ENCODE assay signal across 9 mouse cellular contexts in the genomic region with DNA sequence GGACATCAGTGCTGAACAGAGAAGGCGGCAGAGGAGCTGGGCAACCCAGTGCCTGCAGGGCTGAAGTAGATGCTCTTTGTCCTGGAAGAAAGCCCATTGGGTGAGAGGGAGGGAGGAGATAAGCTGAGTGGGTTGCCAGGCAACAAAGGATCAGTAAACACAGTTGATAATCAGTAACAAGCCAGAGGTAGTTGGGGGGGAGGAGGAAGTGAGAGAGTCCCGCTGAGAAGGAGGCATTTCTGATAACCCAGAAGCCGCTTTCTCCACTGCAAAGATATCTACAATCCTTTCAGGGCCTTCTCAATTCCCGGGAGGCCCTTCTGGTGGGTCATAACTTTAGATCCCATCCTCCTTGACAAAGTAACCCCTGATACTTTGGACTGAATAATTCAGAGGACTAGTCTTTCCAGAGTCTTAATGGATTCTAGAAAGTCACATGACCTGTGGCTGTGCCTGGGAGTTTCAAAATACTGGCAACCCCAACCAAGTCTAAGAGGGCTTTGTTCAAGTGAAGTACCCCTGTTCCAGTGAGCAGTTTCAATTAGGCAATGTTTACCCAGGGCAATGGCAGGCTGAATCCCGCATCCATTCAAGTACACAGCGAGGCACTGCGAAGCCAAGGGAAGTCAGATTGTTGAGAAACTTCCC.
DNase-seq lines count a peak whose midpoint lies in the region; ATAC-seq and TF ChIP-seq lines count a peak whose summit lies in the region.
"Had no signal": no experiment of that assay in that cellular context is flagged by ENCODE, and none has a peak within 500 bp of the region (broad histone marks: within the 10 kb centered on the region; RNA-seq: fewer than 3 reads in every experiment).

No protein-coding gene starts in this region.

- 63% methylated on average over 7 of the region's 7 CpGs for WGBS in cerebellum, adult 2 months
- 2% methylated on average over 7 of the region's 7 CpGs for WGBS in forebrain, embryonic 12.5 days
- 10% methylated on average over 7 of the region's 7 CpGs for WGBS in hindbrain, embryonic 12.5 days
- 9% methylated on average over 7 of the region's 7 CpGs for WGBS in liver, embryonic 13.5 days (ENCODE audit: insufficient replicate concordance)

- H3K9ac ChIP-seq in forebrain, embryonic 12.5 days = no peak overlapping the region
- H3K9ac ChIP-seq in hindbrain, embryonic 12.5 days = no peak overlapping the region
- H3K9ac ChIP-seq in liver, embryonic 13.5 days = no peak overlapping the region
- H3K9ac ChIP-seq: limb, embryonic 12.5 days had no signal

- H3K27ac ChIP-seq in cerebellum, adult 2 months (ENCODE audit: insufficient read depth, low read length) = 0 out of 2 replicates have a peak overlapping the region, but pooled peaks have one; percentile 27
- H3K27ac ChIP-seq in forebrain, embryonic 12.5 days = peak overlapping the region; percentile 71
- peak overlapping the region; percentile 41; the same call in 1 of the 2 replicates for H3K27ac ChIP-seq in hindbrain, embryonic 12.5 days
- 0 out of 2 replicates have a peak overlapping the region, but pooled peaks have one; percentile 1 for H3K27ac ChIP-seq in liver, embryonic 13.5 days
- H3K27ac ChIP-seq: limb, embryonic 12.5 days had no signal

- 0 out of 2 replicates have a peak, but pooled peaks cover 4% of the 10 kb centered on the region for H3K36me3 ChIP-seq in forebrain, embryonic 12.5 days (replicated peaks)
- H3K36me3 ChIP-seq in hindbrain, embryonic 12.5 days = 0 out of 2 replicates have a peak, but pooled peaks cover under 1% of the 10 kb centered on the region
- H3K36me3 ChIP-seq in liver, embryonic 13.5 days = no peaks in the 10 kb centered on the region
- H3K36me3 ChIP-seq: limb, embryonic 12.5 days had no signal

- TF ChIP-seq POLR2A in cerebellum, adult 2 months (IDR thresholded peaks at IDR 0.05; ENCODE audit: borderline replicate concordance, insufficient read depth, low read length) = no peak

- no peak overlapping the region for H3K4me3 ChIP-seq in cerebellum, adult 2 months (replicated peaks; ENCODE audit: insufficient read depth, low read depth, low read length)
- no peak overlapping the region for H3K4me3 ChIP-seq in forebrain, embryonic 12.5 days (replicated peaks)
- H3K4me3 ChIP-seq in hindbrain, embryonic 12.5 days = no peak overlapping the region
- no peak overlapping the region for H3K4me3 ChIP-seq in liver, embryonic 13.5 days (replicated peaks)
- H3K4me3 ChIP-seq: limb, embryonic 12.5 days had no signal

- DNase-seq in cerebellum, adult 2 months = peak in 1 of 2 experiments; percentile 31
- DNase-seq in cerebellum, postnatal 36 days = no peak
- DNase-seq in ZHBTc4 (ENCODE audit: low read depth, low spot score) = peak; percentile 35
- DNase-seq in liver, embryonic 13.5 days = peak; percentile 79
- DNase-seq in monocyte, adult 2 months (ENCODE audit: low read depth in 1 of 2, low spot score in 2 of 2) = peak; percentile 18 to 20
- DNase-seq in yolk sac, embryonic 10.5 days (ENCODE audit: low spot score) = peak; percentile 75

- no peaks in the 10 kb centered on the region for H3K27me3 ChIP-seq in cerebellum, adult 2 months (ENCODE audit: control insufficient read depth, insufficient read depth, low read length)
- H3K27me3 ChIP-seq in forebrain, embryonic 12.5 days = no peaks in the 10 kb centered on the region
- H3K27me3 ChIP-seq in hindbrain, embryonic 12.5 days = no peaks in the 10 kb centered on the region
- no peaks in the 10 kb centered on the region for H3K27me3 ChIP-seq in liver, embryonic 13.5 days
- H3K27me3 ChIP-seq: limb, embryonic 12.5 days had no signal

- ATAC-seq in forebrain, embryonic 12.5 days (ENCODE audit: low FRiP score) = peak; percentile 96
- peak; percentile 95 for ATAC-seq in hindbrain, embryonic 12.5 days (ENCODE audit: low FRiP score)
- peak; percentile 91 for ATAC-seq in liver, embryonic 13.5 days (ENCODE audit: low read depth)

- H3K4me2 ChIP-seq in forebrain, embryonic 12.5 days = peak overlapping the region; percentile 41
- peak overlapping the region; percentile 15; the same call in 1 of the 2 replicates for H3K4me2 ChIP-seq in hindbrain, embryonic 12.5 days (replicated peaks)
- H3K4me2 ChIP-seq in liver, embryonic 13.5 days = peak overlapping the region; percentile 34; the same call in 1 of the 2 replicates
- H3K4me2 ChIP-seq: limb, embryonic 12.5 days had no signal

- no peak for TF ChIP-seq CTCF in cerebellum, adult 2 months (IDR thresholded peaks at IDR 0.05; ENCODE audit: borderline replicate concordance, insufficient read depth, low read depth, low read length)

- H3K4me1 ChIP-seq in cerebellum, adult 2 months (ENCODE audit: control insufficient read depth, insufficient read depth, low read length) = peaks cover 23% of the 10 kb centered on the region; the same call in 1 of the 2 replicates
- peaks cover 21% of the 10 kb centered on the region for H3K4me1 ChIP-seq in forebrain, embryonic 12.5 days
- H3K4me1 ChIP-seq in hindbrain, embryonic 12.5 days = peaks cover 15% of the 10 kb centered on the region
- peaks cover 20% of the 10 kb centered on the region for H3K4me1 ChIP-seq in liver, embryonic 13.5 days (replicated peaks)
- H3K4me1 ChIP-seq: limb, embryonic 12.5 days had no signal

- no peaks in the 10 kb centered on the region for H3K9me3 ChIP-seq in forebrain, embryonic 12.5 days
- H3K9me3 ChIP-seq in hindbrain, embryonic 12.5 days (replicated peaks) = no peaks in the 10 kb centered on the region
- H3K9me3 ChIP-seq in liver, embryonic 13.5 days (replicated peaks) = no peaks in the 10 kb centered on the region
- H3K9me3 ChIP-seq: limb, embryonic 12.5 days had no signal

Comparison
In these comparisons a context has a peak if more than half of its experiments do, and no peak if none do; other contexts are left out.
1. DNase-seq: peak in ZHBTc4 (single experiment), liver, embryonic 13.5 days (single experiment), monocyte, adult 2 months (2 of 2) and yolk sac, embryonic 10.5 days (single experiment); none in cerebellum, postnatal 36 days (0 of 2).
2. H3K27ac ChIP-seq: peak in every context shown above with its lines; median percentile 71 in forebrain, embryonic 12.5 days; 41 in hindbrain, embryonic 12.5 days; 27 in cerebellum, adult 2 months; 1 in liver, embryonic 13.5 days.
3. Peak in every context shown above with its lines, with median percentiles within 50 percentile points of each other: ATAC-seq and H3K4me2 ChIP-seq.